Mouse (Mus musculus): ENCODE data around the gene Ddit4. TPM values are rescaled to one million over a fixed set of nuclear protein-coding genes. Genes with fewer than 3 reads are reported as not detected.

The Ddit4 gene
- total RNA-seq, 2 experiments from 2014 or later: 158 to 190 TPM

DNA sequence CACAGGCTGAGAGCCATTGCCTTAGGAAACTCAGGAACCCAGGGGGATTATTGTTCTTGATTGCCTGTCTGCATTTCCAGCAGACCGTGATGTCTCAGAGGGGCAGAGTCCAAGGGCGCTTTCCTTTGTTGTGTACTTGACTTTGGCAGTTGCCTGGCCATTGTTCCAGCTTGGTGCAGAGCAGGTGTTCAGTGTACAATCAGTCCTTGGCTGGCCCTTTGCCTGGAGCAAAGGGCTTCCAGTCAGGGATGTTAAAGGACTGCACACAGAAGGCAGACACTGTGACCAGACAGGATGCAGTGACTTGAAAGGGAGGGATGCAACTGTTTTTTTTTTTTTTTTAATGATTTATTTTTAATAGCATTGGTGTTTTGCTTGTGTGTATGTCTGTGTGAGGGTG is 20.9 kb upstream of the Ddit4 start:
- peak; percentile 83 to 94 for DNase-seq

DNA sequence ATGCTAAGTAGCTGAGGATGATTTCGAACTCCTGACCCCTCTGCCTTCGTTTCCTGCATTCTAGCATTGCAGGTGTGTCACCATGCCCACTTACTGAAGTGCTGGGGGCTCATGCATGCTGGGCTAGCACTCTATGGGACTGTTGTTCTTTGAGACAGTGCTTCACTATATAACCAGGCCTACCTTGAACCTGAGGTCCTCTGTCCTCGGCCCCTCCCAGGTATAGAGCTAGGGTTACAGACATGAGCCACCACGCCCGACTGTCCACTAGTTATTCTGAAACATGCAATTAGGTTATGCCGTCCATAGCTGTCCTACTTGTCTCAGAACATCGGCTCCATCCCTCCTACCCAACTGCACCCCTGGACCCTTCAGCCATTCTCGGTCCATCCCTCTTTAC is 20.2 kb upstream of the Ddit4 start:
- no peak for DNase-seq

DNA sequence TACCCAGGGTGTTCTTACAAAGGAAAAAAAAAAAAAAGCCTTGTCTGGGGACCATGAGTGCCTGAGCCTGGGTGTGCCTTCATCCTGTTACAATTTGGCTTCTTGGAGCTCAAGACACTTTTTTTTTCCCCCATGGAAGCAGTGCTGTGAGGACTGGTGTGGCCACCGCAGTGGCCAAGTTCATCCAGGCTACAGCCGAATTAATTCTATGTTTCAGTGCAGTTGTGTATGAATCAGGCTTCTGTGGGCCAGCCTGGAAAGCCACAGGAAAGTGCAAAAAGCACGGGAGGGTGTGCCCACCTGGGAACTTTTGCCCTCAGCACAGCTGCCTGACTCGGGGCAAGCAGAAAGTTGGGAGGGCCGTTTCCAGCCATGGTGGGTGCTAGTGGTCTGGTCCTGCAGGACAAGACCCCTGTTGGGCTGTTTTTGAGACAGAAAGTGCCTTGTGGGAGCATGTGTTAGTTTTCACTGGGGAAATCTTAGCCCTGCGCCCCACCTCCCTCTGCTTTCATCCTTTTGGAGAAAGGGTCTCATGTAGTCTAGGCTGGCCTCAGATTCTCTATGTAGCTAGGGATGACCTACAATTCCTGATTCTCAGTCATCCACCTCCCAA is 18.9 kb upstream of the Ddit4 start:
- peak in 1 of 2 experiments; percentile 77 for DNase-seq

DNA sequence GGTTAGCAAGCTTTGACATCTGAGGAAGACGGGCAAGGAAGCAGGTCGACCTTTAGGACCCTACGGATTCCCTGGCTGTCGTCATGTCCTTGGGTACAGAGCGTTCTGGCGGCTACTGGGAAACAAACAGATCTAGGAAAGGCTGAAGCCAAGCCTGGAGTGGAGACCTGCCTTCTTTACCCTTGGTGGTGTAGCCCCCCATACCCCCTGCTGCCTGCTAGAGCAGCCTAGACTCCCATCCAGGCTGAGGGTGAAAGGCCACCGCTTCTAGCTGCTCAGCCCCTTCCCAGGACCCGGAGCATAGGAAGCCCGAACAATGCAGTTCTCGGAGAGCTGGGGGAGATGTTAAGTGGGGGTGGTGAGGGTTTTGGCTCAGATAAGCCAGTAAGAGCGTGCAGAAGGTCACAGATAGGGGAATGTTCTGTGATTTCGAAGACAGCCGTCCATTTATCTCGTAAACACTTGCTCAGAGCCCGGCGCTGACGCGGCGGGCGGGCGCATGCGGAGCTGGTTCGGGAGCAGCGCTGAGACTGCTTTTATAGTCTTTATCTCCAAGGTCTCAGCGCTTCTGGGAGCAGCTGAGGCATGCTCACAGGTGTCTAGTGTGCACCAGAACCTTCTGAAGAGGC is 18.3 kb upstream of the Ddit4 start:
- peak; percentile 96 for DNase-seq

DNA sequence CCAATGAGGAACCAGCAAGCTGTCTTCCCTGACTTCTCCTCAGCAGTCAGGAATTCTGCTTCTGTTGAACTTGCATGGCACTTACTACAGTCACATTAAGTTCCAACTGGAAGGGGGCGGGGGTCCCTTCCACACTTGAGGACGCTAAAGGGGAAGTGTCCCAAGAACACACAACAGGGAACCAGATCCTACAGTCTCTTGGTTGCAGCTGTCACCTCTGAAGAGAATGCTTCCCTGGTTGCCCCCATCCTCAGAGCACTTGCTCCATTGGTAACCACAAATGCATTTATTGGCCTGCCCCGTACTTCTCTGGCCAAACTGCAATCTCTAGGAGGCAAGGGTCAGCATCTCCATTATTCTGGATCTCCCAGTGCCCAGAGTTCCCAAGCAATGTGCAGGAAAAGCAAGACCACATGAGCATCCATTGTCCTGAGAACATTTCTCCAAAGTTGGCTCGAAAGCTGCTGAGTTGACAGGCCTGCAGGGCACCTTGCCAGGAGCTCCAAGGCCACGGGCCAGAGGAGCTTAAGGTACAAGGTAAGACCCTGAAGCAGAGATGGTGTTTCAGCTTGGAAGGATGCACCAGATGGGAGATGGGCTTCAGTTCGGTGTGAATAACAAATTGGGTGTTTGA is 15.8 kb upstream of the Ddit4 start:
- peak; percentile 86 to 88 for DNase-seq

DNA sequence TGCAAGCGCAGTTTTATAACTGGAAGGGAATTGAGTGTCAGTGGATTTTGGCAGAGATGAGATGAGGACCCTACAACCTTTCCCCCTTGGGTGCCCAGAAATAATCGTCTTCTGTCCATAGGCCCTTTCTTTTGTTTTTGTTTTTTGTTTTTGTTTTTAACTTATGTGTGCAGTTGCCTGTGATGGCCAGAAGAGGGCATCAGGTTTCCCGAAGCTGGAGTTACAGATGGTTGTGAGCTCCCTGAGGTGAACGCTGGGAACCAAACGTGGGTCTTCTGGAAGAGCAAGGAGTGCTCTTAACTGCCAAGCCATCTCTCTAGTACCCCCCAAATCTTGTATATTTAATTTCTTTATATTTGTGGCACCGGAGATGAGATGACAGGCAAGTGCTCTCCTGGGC is 15.1 kb upstream of the Ddit4 start:
- no peak for DNase-seq

DNA sequence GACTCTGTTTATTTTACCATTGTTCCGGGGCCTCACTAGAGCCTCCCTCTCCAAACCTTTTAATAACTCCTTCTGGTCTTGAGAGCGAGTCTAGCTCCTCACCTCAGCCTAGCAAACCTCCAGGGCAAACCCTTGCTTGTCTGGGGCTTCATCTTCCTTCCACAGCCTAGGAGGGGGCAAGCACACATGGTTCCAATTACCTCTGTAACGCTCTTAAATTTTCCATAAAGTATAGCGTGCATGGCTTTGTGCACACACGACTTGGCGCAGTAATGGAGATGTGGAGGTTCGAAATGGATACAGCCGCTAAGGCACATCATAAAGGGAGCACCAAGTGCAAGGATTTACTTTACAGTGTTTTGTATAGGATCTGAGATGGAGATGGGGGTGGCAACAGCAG is 14.2 kb upstream of the Ddit4 start:
- no peak for DNase-seq

DNA sequence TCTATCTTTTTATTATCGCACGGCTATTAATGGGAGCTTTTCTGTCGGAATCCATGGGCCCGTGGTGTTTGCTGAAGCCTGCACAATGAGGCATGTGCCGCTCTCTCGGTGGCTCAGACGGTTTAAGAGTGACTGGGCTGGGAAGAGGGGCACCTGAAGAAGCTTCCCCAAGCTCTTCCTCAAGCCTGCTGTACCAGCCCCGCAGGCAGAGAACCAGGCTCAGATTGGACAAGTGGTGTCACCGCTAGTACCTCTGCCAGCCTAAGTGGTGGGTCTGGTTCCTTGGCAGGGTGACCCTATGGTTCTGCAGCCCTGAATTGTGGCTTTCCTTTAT is 13.7 kb upstream of the Ddit4 start:
- DNase-seq: no peak

DNA sequence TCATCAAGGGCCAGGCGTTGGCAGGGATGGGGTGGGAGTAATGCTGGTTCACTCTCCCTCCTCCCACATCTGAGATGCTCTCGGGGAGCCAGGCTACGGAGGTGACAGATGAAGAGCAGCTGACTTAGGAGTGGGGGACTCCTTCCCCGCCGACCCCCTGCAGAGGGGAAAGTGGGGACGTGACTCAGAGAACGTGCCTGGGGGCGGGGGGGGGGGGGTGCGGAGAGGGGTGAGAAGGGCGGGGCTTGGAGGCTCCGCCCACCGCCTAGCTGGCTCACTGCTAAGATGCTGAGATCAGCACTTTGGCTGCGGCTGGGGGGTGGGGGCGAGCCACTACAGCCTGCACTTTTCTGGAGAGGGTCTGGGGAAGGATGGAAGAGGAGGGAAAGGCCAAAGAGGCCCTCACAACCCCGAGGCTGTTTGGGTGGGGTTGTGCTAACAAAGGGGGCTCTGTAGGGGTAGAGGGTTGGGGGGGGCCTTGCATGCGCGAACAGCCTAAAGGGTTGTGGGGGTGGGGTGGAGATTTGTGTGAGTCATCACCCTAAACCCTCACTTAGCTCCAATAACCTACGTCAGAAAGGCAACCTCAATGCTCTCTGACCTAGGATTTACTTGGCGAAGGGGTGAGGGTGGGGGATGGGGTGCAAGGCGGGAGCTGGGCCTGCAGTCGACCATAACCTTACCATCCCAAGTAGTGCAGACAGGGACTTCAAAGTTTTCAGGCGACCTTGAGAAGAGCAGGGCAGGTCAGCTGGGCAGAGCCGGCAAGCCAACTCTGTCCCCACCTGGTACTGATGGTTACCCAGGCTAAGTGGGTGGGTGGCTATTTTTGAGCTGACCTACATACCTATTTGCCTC is 13.1 kb upstream of the Ddit4 start:
- DNase-seq: peak; percentile 63 to 79

DNA sequence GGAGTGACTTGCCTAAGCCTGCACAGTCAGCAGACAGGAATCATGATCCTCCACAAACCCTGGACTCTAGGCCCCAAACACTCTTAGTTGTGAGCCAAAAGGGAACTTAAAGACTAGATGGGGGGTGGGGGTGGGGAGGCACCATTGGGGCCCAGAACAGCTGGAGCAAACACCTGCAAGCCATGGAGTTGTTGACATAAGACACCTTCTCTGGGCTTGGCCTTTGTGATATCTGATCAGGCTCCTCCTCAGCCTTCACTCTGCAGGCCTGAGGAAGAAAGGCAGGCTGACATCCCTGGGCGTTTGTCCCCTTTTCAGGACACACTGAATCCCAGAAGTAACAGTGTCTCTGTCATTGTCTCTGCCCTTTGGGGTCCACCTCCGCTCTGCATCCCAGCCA is 12.0 kb upstream of the Ddit4 start:
- no peak for DNase-seq

DNA sequence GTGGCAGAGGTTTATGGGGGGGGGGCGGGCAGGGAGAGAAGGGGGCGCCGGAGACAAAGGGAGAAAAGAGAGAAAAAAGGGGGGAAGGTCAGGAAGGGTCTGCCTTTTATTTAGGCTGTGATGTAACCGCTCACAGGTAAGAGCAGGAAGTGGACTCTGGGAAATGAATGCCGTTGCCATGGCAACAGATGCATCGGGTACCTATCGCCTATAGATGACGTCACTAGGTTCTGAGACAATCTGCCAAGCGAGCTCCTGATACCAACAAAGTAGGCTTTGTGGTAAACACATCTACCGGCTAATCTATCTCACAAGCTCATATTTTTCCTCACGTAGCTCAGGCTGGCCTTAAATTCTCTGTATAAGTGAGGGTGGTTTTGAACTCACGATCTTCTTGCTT is 7.9 kb upstream of the Ddit4 start:
- no peak for DNase-seq

DNA sequence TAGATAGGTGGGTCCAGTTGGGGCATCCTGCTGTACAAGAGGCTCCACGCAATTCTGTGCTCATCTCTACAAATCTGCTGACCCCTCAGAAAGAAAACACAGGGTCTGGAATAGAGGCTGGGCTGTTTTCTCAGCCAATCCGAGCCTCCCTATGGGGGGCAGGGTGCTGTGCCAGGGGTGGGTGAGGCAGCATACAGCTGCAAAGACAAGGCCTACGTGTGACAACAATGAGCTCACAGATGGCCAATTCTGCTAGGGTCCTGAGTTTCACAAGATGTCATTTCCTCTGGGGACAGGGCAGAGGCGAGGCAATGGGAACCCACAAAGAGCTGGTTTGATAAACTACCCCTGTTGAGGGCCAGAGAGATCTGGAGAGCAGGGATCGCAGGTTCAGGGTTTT is 6.8 kb upstream of the Ddit4 start:
- peak in 1 of 2 experiments; percentile 38 for DNase-seq

DNA sequence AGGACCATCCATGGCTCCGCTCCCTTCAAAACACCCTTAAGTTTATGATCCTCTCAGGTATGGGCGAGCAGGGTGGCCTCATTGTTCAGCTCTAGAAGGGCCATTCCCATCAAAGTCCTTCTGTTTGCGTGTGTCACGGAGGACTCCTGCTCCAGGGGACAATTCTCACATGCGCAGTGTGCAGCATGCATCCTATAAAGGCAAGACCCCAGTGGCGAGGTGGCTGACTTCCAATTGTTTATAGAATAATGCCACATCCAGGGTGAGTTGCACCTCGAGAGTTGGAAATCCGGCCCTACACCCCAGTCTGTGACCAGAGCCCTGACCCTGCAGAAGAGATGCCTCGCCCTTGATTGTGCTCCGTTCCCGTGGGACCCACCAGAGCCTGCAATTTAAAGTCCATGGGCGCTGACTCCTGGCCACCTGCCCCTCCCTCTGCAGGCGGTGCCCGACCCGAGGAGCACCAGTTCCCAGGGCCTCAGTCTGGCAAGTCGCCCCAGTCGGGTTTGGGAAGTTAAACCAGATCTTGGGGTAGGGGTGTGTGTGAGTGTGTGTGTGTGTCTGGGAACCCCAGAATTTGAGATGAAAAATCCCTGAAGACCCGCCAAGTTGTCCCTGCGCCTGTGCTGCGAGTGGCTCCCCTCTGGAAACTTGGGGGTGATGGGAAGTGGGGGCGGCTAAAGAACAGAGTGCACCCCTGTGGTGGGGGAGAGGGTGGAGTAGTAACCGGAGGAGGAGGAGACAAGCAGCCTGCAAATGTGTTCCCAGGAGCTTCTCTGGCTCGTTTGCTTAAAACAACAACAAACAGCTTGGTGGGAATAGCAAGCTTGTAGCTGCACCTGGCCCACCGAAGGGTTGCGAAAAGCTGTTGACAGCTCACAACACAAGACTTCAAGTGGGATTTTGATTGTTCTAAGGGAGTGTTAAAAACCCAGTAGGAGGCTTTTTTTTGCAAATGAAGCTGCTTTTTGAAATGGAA is 5.8 kb upstream of the Ddit4 start:
- DNase-seq: peak; percentile 83 to 88

DNA sequence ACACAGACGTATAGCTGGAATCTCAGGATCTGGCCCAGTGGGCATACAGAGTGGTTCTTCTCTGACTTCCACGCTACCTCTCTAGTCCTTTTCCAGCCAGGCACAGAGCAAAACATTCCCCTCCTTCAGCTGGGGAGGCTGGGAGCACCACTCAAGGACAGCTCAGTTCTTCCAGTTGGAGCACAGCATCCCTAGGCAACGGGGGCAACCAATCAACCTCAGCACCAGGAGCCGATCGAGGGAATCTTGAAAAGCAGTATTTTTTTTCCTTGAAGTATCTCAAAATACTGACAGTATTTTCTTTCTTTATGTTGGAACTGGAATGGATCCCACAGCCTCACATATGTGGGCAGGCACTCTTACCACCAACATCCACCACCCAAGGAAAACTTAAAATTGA is 5.0 kb upstream of the Ddit4 start:
- no peak for DNase-seq

DNA sequence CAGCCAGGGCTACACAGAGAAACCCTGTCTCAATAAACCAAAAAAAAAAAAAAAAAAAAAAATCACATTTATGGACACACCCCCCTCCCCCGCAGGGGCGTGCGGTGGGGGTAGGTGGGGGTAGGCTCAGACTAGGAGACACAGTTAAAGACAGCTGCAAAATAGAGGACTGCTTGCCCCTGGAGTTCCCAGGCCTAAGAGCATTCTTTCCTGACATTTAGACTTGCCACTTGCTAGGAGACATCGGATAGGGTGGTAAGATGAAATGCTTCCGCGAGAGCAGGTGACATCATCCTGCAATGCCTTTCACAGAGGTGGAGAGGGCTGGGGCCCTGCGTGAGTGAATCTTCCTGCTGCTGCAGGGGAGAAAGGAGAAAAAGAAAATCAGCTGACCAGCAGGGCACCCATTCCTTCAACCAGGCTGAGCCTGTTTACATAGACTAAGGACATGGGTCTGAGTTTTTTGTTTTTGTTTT is 2.0 kb upstream of the Ddit4 start:
- DNase-seq: peak in 1 of 2 experiments; percentile 38

DNA sequence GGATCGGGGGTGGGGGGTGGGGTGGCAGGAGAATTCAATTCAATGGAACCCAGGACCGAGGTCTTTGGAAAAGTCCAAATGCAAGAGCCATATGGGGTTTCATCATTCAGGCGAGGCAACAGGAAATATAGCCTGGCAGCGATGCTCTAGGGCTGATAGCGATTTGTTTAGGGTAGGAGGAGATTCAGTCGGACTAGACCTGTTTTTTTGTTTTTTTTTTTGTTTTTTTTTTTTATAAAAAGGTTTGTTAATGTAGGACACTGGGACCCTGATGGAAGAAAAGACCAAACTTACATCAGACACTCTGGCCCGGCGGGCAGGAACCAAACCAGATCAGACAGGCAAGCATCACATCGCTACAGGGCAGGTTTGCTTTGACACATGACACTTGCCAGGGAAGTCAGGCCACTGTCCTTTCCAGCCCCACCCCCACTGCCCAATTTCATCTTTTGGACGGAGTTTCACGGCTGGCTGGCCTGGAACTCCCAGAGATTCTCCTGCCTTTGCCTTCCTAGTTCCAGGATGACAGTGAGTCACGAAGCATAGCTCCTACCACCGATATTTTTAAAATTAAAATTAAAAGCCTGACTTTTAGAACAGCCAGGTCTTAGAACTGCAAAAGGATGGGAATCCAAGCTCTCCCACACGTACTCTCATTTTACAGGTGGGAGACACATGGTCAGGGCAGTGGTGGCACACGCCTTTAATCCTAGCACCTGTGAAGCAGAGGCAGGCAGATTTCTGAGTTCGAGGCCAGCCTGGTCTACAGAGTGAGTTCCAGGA is 1.3 kb upstream of the Ddit4 start:
- peak; percentile 61 to 75 for DNase-seq

DNA sequence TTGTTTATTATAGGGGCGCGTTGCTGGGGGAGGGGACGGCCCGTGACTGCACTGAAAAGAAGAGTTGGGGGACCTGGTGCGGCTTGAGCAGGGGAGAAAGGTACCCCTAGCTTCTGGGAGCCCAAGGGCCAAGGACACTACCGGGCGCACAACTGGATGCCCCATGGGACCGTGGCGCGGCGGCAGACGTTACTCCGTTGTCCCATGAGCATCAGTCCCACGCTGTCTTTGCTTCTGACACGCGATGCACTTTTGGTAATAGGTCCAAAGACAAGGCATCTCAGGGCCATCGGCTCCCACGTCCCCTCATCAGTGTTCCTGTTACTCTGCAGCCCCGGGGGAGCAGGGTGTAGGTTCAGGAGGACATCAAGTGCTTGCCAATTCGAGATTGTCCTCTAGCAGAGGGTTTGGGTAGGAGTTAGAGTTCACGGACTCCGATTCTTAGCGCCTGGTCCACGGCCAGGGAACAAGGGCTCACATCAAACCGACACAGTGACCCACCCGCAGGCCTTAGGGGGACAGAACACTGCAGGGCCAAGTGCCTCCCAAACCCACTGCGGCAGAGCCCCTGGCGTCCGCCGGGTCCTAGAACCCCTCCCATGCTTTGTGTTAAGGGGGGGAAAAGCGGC is 632 bp upstream of the Ddit4 start:
- peak; percentile 86 to 87 for DNase-seq

DNA sequence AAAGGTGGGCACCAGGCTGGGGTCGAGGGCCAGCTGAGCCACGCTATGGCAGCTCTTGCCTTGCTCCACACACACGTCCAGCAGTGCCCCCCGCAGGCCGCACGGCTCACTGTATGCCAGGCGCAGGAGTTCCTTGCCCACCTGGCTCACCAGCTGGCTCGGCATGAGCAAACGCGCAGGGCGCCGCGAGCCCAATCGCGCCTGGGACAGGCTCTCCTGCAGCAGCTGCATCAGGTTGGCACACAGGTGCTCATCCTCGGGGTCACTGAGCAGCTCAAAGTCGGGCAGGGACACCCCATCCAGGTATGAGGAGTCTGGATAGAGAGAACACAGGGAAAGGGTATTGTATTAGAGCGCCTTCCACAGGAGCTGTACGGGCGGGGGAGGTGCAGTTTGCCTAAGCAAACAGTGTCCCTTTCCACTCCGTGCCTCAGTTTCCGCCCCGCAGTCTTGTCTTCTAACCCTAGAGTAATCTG is 880 bp downstream of the Ddit4 start:
- DNase-seq: peak; percentile 81 to 85

DNA sequence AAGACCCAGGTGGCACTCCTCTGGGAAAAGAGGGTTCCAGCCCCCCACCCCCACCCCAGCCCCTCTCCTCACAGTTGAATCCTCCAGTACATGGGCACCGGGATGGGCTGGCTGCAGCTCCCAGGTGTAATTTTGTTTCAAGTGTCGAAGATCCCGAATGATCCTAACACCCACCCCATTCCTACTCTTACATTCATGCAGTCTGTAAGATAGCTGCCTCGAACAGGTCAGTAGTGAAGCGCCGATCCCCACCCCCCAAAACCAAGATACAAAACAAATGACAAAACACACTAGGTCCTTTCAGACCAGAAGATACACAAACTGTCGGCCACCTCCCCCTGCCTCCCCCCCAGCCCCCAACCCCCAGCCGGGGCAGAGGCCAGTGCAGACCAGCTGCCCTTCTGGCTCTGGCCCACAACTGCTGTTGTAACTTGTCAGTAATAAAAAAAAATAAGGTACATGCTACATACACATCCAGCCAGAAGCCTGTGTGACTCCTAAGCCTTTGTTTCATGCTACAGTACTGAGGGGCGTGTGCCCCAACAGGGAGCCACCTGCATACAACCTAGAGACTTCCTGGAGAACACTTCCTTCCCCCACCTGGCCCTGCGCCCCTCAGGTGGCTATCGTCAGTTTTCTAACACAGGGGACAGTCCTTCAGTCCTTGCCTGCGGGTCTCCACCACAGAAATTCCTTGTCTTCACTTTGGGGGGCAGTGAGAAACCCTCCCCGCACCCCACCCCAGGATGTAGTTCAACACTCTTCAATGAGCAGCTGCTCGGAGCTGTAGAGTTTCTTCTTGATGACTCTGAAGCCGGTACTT is 1.6 kb downstream of the Ddit4 start:
- peak in 1 of 2 experiments; percentile 55 for DNase-seq

Measured in heart, adult 18-20 months (tissue).